Mouse (Mus musculus) small intestine, adult 10 weeks (tissue): Measurements from ENCODE around the gene Cldn11. TPM values are rescaled to one million over a fixed set of nuclear protein-coding genes. Genes with fewer than 3 reads are reported as not detected.

Experiments
- polyA plus RNA-seq: library from polyadenylated mRNA; stranded (reverse); fragments of 350-450 nt; fragmentation: Illumina TruSeq; extraction: RNeasy Lipid Tissue Mini Kit (QIAGEN cat#74804); gene quantifications from one replicate; pipeline ENCODE4 v1.2.3, GENCODE M21; 2014; ENCODE audit warnings: low replicate concordance

The Cldn11 gene
- 0.30 TPM for polyA plus RNA-seq

DNA sequence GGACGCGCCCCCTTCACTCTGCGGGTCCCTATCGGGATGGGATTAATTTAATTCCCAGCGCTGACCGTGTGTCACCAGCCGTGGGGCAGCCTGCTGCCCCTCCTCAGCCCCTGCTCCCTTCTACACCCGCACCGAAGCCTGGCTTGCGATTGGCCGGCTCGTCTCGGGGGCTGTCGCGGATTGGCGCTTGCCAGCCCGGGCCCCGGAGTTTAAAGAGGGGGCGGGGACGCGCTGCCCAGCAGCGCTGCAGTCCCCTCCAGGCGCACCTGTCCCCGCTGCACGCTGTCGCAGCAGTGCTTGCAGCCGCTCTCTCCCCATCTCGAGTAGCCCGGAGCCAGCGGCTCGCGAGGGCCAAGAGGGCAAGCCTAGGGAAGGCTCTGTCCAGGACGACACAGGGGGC, at the start of gene Cldn11:
TSS of gene Cldn11 (plus strand) at position 215 of the 400 bp plus-strand sequence.

Other genes with a start within 250 kb of the Cldn11 start
- gene Phc3, start 180.5 kb upstream of the Cldn11 start, polyA plus RNA-seq = 26.4 TPM
- gene Prkci, start 154.2 kb upstream of the Cldn11 start, polyA plus RNA-seq = 57.2 TPM
- 101 TPM for gene Skil, start 54.9 kb upstream of the Cldn11 start, polyA plus RNA-seq
- gene Slc7a14, start 160.5 kb downstream of the Cldn11 start, polyA plus RNA-seq = 0.67 TPM